Mouse (Mus musculus) MEL (cell line): ENCODE results near the gene Igsf10.

ENCODE experiments used
- BHLHE40 ChIP-seq: IDR thresholded peaks from 2 replicates; pipeline ENCODE4 v1.6.1; 2012; ENCODE audit warnings: low read depth, mild to moderate bottlenecking, inconsistent platforms, low read length, improper control_type of control experiment, borderline replicate concordance
- CTCF ChIP-seq, 3 experiments: IDR thresholded peaks in 2 of 3; conservative IDR thresholded peaks in 1 of 3; 2 replicates each; pipeline ENCODE4 v1.5.1; 2011 to 2012; ENCODE audit warnings: low read length in 3 of 3, low read depth in 2 of 3, mild to moderate bottlenecking in 2 of 3, improper control_type of control experiment in 1 of 3, inconsistent platforms in 1 of 3, mixed read lengths in 1 of 3, moderate library complexity in 1 of 3; ENCODE audit not compliant: control insufficient read depth in 1 of 3, insufficient read depth in 1 of 3, poor library complexity in 1 of 3, severe bottlenecking in 1 of 3
- EP300 ChIP-seq, 2 experiments: IDR thresholded peaks; 2 replicates each; pipeline ENCODE4 v1.6.1; 2011; ENCODE audit warnings: improper control_type of control experiment in 2 of 2, low read length in 2 of 2, low read depth in 1 of 2, mild to moderate bottlenecking in 1 of 2
- ETS1 ChIP-seq: IDR thresholded peaks from 2 replicates; pipeline ENCODE4 v1.6.1; 2012; ENCODE audit warnings: low read depth, mild to moderate bottlenecking, inconsistent platforms, low read length, improper control_type of control experiment, moderate library complexity
- KAT2A ChIP-seq: conservative IDR thresholded peaks from 2 replicates; pipeline ENCODE4 v1.6.1; 2012; ENCODE audit warnings: low read depth, low read length, improper control_type of control experiment, inconsistent platforms
- POLR2A ChIP-seq, 2 experiments: IDR thresholded peaks; 2 replicates each; pipeline ENCODE4 v1.6.1; 2011 to 2012; ENCODE audit warnings: low read length in 2 of 2, mild to moderate bottlenecking in 2 of 2, control low read depth in 1 of 2, improper control_type of control experiment in 1 of 2, low read depth in 1 of 2, moderate library complexity in 1 of 2; ENCODE audit not compliant: control insufficient read depth in 1 of 2, insufficient read depth in 1 of 2, poor library complexity in 1 of 2
- POLR2AphosphoS5 ChIP-seq: IDR thresholded peaks from 2 replicates; pipeline ENCODE4 v1.6.1; 2012; ENCODE audit warnings: low read depth, borderline replicate concordance, mild to moderate bottlenecking, inconsistent platforms, low read length, moderate library complexity, mixed read lengths
- SMC3 ChIP-seq: IDR thresholded peaks from 2 replicates; pipeline ENCODE4 v1.6.1; 2011; ENCODE audit warnings: low read depth, low read length, improper control_type of control experiment
- UBTF ChIP-seq: IDR thresholded peaks from 2 replicates; pipeline ENCODE4 v1.6.1; 2012; ENCODE audit warnings: low read depth, mild to moderate bottlenecking, inconsistent platforms, low read length, improper control_type of control experiment, moderate library complexity, borderline replicate concordance; ENCODE audit not compliant: insufficient read depth
- USF1 ChIP-seq: IDR thresholded peaks from 2 replicates; pipeline ENCODE4 v1.6.1; 2014; ENCODE audit warnings: low read depth, mild to moderate bottlenecking, inconsistent platforms, low read length, improper control_type of control experiment, moderate library complexity
- ZC3H11A ChIP-seq: IDR thresholded peaks from 2 replicates; pipeline ENCODE4 v1.6.1; 2012; ENCODE audit warnings: low read depth, mild to moderate bottlenecking, inconsistent platforms, low read length, improper control_type of control experiment
- ZKSCAN1 ChIP-seq: IDR thresholded peaks from 2 replicates; pipeline ENCODE4 v1.6.1; 2012; ENCODE audit warnings: low read depth, mild to moderate bottlenecking, inconsistent platforms, low read length, improper control_type of control experiment, moderate library complexity
- ZNF384 ChIP-seq: IDR thresholded peaks from 2 replicates; pipeline ENCODE4 v1.6.1; 2012; ENCODE audit warnings: low read depth, mild to moderate bottlenecking, inconsistent platforms, low read length, improper control_type of control experiment

DNA sequence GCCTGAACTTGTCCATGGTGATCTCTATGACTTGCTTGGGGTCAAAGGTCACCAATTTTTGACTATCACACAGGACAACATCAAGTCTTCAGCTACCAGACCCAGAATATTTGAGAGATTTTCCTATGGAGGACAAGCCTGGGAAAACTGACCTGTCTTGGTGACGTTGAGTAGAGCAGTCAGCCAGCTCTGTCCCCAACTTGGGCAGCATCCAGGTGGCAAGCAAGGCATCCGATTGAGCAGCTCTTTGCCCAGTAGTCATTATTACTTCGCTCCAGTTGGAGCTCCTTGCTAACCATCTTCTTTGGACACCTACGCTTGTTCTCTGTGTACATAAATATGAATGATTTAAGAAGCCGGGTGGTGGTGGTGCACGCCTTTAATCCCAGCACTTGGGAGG is 73.4 kb downstream of the Igsf10 start:
- no peak for TF ChIP-seq USF1
- TF ChIP-seq EP300 (IDR thresholded peaks at IDR 0.05; ENCODE audit: low read depth in 1 of 2, low read length in 2 of 2): no peak
- no peak for TF ChIP-seq SMC3
- TF ChIP-seq ZKSCAN1: no peak
- TF ChIP-seq KAT2A: no peak
- TF ChIP-seq ZNF384: no peak
- TF ChIP-seq UBTF: no peak
- TF ChIP-seq POLR2A (IDR thresholded peaks at IDR 0.05; ENCODE audit: control insufficient read depth in 1 of 2, insufficient read depth in 1 of 2, low read depth in 1 of 2, low read length in 2 of 2, poor library complexity in 1 of 2): no peak
- no peak for TF ChIP-seq POLR2AphosphoS5
- TF ChIP-seq ZC3H11A: no peak
- TF ChIP-seq CTCF (IDR thresholded peaks at IDR 0.05 in 2 of 3, conservative IDR thresholded peaks at IDR 0.05 in 1 of 3; ENCODE audit: control insufficient read depth in 1 of 3, insufficient read depth in 1 of 3, low read depth in 2 of 3, low read length in 3 of 3, poor library complexity in 1 of 3, severe bottlenecking in 1 of 3): no peak
- TF ChIP-seq ETS1: no peak
- no peak for TF ChIP-seq BHLHE40
